Mouse (Mus musculus) gastrocnemius, adult 18-20 months (tissue): ENCODE results near the gene Pcca. TPM values are rescaled to one million over a fixed set of nuclear protein-coding genes. Genes with fewer than 3 reads are reported as not detected.

Source experiments
- DNase-seq: peaks from one replicate; pipeline ENCODE4 v3.0.0; 2021; ENCODE audit warnings: low spot score
- total RNA-seq, 2 experiments: library from RNA; stranded (reverse); gene quantifications; 2 replicates each; pipeline ENCODE4 v1.2.3; 2021

The Pcca gene
- total RNA-seq, 2 experiments from 2014 or later = 52.4 to 56.0 TPM

DNA sequence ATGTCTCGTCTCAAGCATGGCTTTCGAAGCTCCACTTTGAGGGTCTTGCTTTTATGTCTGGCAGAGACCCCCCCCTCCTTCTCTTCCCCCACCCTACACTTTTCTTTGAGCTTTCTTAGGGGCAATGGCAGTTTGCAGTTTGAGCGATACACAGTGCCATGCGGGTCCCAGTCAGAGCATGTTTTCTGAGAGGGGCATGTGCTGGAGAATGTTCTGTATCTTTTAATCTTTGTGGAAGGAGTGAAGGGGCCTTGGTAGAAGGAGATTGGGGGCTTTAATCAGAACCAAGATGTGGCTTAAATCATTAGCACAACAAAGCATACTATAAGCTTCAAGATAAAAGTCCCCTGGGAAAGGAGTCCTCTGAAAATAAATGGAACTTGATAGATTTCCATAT, 349.3 kb downstream of the Pcca start:
- no peak for DNase-seq

- DNase-seq = peak; percentile 14
These were observed 349.9 kb downstream of the Pcca start for GRCm38 (mm10) chr14:122883821-122884584.

- no peak for DNase-seq
These were observed 351.8 kb downstream of the Pcca start for GRCm38 (mm10) chr14:122885893-122886292.

- DNase-seq = no peak
These were observed 353.2 kb downstream of the Pcca start for GRCm38 (mm10) chr14:122887278-122887677.

GRCm38 (mm10) chr14:122887702-122888479, 353.8 kb downstream of the Pcca start:
- no peak for DNase-seq

DNA sequence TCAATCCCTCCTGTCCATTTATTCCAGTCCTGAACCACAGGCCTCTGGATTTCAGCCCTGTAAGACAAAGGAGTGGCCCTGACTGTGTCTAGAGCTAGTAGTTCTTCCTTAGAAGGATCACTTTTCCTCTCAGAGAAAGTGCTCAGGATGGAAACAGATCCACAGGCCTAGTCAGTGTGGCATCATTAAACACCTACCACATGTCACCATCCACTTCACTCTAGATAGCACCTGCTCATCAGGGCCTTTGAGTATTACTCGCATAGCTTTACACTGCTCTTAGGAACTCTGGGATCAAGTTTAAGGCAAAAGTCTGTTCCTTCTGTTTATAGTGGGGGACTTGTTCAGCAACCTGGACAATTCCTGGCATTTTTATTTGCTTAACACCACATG, 354.4 kb downstream of the Pcca start:
- DNase-seq = no peak

- no peak for DNase-seq
These were observed 357.4 kb downstream of the Pcca start for GRCm38 (mm10) chr14:122891470-122891968.

DNA sequence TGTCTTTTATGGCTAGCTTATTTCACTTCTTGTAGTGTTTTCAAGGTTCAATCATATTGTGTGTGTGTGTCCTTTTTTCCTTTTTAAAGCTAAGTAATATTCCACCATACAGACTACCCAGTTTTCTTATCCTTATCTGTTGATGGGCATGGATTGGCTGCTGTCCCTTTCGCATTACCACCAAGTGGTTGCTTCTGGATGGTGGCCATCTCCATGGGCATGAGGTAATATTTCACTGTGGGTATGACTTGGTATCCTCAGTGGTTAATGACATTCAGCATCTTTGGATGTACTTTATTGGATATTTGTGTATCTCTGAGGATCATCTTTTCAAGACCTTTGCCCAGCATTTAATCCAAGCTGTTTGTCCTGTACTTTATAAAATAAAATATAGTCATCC, 362.0 kb downstream of the Pcca start:
- no peak for DNase-seq

DNA sequence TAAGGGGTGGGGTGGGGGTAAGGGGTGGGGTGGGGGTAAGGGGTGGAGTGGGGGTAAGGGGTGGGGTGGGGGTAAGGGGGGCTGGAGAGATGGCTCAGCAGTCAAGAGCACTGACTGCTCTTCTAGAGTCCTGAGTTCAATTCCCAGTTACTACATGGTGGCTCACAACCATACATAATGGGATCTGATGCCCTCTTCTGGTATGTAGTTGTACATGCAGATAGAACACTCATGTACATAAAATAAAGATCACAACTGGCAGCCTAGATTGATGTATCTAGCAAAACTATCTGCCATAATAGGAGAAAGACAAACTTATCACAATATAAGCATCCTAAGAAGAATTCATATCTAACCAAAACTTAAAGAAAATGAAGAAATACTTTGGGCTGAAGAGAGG, 364.4 kb downstream of the Pcca start:
- no peak for DNase-seq

DNA sequence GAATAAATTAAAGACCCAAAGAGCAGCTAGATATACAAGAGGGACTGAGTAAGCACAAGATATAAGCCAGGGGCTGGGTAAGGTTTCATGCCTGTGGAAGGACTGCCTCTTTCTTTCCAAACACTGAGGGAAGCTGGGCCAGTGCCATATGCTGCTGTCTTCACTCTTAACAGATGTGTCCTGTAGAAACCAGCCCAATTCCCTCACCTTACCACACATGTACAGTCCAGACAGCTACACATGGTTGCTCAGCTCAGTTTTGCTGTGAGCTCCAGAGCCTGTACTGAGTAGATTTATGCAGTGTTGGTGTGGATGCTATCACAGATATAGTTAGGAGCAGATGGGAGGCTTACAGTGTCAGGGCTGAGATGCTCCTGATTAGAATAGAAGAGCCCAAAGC, 366.6 kb downstream of the Pcca start:
- DNase-seq = peak; percentile 48

- no peak for DNase-seq
These were observed 367.1 kb downstream of the Pcca start for GRCm38 (mm10) chr14:122901177-122901576.

DNA sequence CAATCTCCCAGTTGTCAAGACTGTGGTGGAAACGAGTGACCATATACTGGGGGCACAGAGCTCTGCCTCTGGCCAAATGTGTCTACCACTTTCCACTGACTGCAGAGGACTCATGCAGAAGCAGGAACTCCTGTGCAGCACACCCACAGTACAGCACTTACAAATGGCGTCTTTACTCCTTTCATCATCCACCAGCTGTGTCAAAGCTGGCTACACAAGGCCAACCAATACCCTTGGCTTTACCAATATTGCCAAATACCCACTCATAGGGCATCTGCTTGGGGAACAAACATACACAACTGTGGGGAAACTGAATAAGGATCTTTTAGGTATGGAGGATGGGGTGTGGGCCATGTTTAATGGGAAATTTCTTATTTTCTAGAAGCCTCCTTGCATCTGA, 367.6 kb downstream of the Pcca start:
- no peak for DNase-seq

DNA sequence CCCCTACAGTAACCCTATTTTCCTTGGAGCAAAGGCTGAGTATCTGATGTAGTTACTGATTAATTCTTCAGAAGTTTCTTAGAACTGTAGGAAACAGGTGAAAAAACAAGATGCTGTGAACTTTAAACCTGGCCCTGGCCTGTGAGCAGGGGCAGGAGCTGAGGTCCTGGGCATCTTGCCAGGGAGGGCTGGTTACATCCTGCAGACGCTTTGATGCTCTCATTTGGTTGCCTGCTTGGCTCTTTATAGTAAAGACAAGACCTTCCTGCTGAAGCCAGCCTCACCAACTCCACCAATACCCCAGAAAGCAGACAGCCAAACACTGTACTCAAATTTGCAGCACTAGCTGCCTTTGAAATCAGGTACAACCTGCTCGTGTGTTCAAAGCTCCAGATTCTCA, 368.0 kb downstream of the Pcca start:
- DNase-seq = peak; percentile 19

DNA sequence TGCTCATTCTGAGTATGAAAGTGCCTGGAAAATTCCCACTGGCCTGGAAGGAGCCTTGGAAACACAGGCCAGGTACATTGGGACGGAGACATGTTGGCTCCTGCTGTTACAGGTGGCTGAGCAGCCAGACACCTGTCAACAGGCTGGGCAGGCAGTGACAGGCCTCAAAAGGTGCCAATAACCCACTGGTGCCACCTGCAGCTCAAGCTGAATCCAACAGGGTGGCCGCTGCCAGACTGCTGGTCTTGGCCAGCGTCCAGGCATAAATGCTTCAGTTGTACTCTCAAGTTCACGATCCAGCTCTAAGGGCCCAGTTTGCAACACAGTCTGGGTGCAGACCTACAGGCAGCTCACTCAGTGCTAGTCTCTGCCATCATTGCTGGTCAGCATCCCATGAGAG, 368.8 kb downstream of the Pcca start:
- DNase-seq = peak; percentile 74

GRCm38 (mm10) chr14:122903923-122904351, 369.8 kb downstream of the Pcca start:
- DNase-seq = no peak

- DNase-seq = no peak
These were observed 370.9 kb downstream of the Pcca start for GRCm38 (mm10) chr14:122905007-122905406.

- DNase-seq = no peak
These were observed 374.0 kb downstream of the Pcca start for GRCm38 (mm10) chr14:122908075-122908474.

DNA sequence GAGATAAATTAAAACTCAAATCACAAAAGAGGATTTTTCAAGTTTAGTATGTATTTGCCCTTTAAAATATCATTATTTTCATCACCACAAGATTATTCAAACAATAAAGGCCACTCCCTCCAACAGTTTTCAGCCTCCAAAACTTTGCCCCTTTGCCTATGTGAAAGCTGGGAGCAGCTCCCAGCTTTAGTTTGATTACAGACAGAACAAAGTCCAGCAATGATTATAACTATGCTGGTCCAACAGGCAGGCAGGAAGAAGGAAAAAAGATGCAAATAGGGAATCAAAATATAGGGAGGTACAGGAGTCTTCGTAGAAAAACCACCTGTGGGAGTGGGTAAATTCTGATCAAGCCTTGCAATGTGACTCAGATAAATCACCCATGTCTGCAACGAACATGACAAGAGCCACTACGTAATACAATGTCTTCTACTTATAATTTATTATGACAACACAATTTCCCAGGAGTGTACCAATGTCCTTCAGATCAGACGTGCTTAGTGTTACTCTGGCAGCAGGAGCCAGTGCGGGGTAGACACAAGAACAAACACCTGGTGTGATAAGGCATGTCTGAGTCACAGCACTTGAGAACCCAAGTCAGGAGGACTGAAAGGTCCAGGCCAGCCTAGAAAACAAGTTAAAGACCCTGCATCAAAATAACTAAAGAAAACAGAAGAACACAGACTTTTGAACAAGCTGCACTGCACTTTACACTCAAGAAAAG, 375.4 kb downstream of the Pcca start:
- DNase-seq = no peak

GRCm38 (mm10) chr14:122911265-122911664, 377.1 kb downstream of the Pcca start:
- DNase-seq = no peak

GRCm38 (mm10) chr14:122912137-122912536, 378.0 kb downstream of the Pcca start:
- no peak for DNase-seq

- DNase-seq = peak; percentile 58
These were observed 378.8 kb downstream of the Pcca start for GRCm38 (mm10) chr14:122912812-122913498.
